Mouse (Mus musculus): ENCODE measurements around the gene Zfp280d.

Gene Zfp280d

GRCm38 (mm10) chr9:72274677-72275076, at the start of gene Zfp280d:
Gene Zfp280d, plus strand, starts transcription at chr9:72274860.
- DNase-seq (ENCODE audit: low spot score in 2 of 2): peak; percentile 69 to 77

GRCm38 (mm10) chr9:72226536-72226935, 48.1 kb upstream of the Zfp280d start:
- no peak for DNase-seq (ENCODE audit: low spot score in 2 of 2)

- no peak for DNase-seq (ENCODE audit: low spot score in 2 of 2)
Observed at GRCm38 (mm10) chr9:72252656-72253055, 22.0 kb upstream of the Zfp280d start.

- no peak for DNase-seq (ENCODE audit: low spot score in 2 of 2)
Observed at GRCm38 (mm10) chr9:72255227-72255626, 19.4 kb upstream of the Zfp280d start.

GRCm38 (mm10) chr9:72256646-72257045, 18.0 kb upstream of the Zfp280d start:
- DNase-seq (ENCODE audit: low spot score in 2 of 2): no peak

GRCm38 (mm10) chr9:72260337-72260736, 14.3 kb upstream of the Zfp280d start:
- no peak for DNase-seq (ENCODE audit: low spot score in 2 of 2)

GRCm38 (mm10) chr9:72264859-72265258, 9.8 kb upstream of the Zfp280d start:
- DNase-seq (ENCODE audit: low spot score in 2 of 2): no peak

GRCm38 (mm10) chr9:72270146-72270545, 4.5 kb upstream of the Zfp280d start:
- DNase-seq (ENCODE audit: low spot score in 2 of 2): no peak

GRCm38 (mm10) chr9:72273646-72274410, 832 bp upstream of the Zfp280d start:
- no peak for DNase-seq (ENCODE audit: low spot score in 2 of 2)

- DNase-seq (ENCODE audit: low spot score in 2 of 2): peak; percentile 19 to 39
Observed at GRCm38 (mm10) chr9:72275101-72275978, 680 bp downstream of the Zfp280d start.

GRCm38 (mm10) chr9:72275979-72276500, 1.4 kb downstream of the Zfp280d start:
- no peak for DNase-seq (ENCODE audit: low spot score in 2 of 2)

GRCm38 (mm10) chr9:72276941-72277340, 2.3 kb downstream of the Zfp280d start:
- no peak for DNase-seq (ENCODE audit: low spot score in 2 of 2)

GRCm38 (mm10) chr9:72279943-72280342, 5.3 kb downstream of the Zfp280d start:
- DNase-seq (ENCODE audit: low spot score in 2 of 2): no peak

GRCm38 (mm10) chr9:72287696-72288095, 13.0 kb downstream of the Zfp280d start:
- DNase-seq (ENCODE audit: low spot score in 2 of 2): no peak

GRCm38 (mm10) chr9:72288210-72288609, 13.6 kb downstream of the Zfp280d start:
- DNase-seq (ENCODE audit: low spot score in 2 of 2): no peak

- DNase-seq (ENCODE audit: low spot score in 2 of 2): no peak
Observed at GRCm38 (mm10) chr9:72289094-72289493, 14.4 kb downstream of the Zfp280d start.

GRCm38 (mm10) chr9:72294076-72294475, 19.4 kb downstream of the Zfp280d start:
- DNase-seq (ENCODE audit: low spot score in 2 of 2): no peak

- DNase-seq (ENCODE audit: low spot score in 2 of 2): no peak
Observed at GRCm38 (mm10) chr9:72309765-72310164, 35.1 kb downstream of the Zfp280d start.

GRCm38 (mm10) chr9:72333221-72333620, 58.6 kb downstream of the Zfp280d start:
- DNase-seq (ENCODE audit: low spot score in 2 of 2): no peak

GRCm38 (mm10) chr9:72336069-72336468, 61.4 kb downstream of the Zfp280d start:
- DNase-seq (ENCODE audit: low spot score in 2 of 2): no peak

- no peak for DNase-seq (ENCODE audit: low spot score in 2 of 2)
Observed at GRCm38 (mm10) chr9:72339119-72339518, 64.5 kb downstream of the Zfp280d start.

- no peak for DNase-seq (ENCODE audit: low spot score in 2 of 2)
Observed at GRCm38 (mm10) chr9:72343844-72344243, 69.2 kb downstream of the Zfp280d start.

GRCm38 (mm10) chr9:72372359-72372758, 97.7 kb downstream of the Zfp280d start:
- DNase-seq (ENCODE audit: low spot score in 2 of 2): no peak

Data from frontal cortex, postnatal 25 days (tissue).